Mouse (Mus musculus) liver, embryonic 16.5 days (tissue): ENCODE results near the gene Rpap2. TPM values are rescaled to one million over a fixed set of nuclear protein-coding genes. Genes with fewer than 3 reads are reported as not detected.

Source experiments
- ATAC-seq: fragments of 200-750 bp; cut with Nextera tagmentation; 2 replicates; pipeline ENCODE4 v1.8.0; 2017; ENCODE audit warnings: low read depth, mild to moderate bottlenecking, moderate number of reproducible peaks, moderate library complexity
- H3K27ac ChIP-seq: fragments of 300-500 bp; sonication (generic); 2 replicates; pipeline ENCODE4 v1.5.1; 2014; ENCODE audit warnings: mild to moderate bottlenecking, low read length
- H3K27me3 ChIP-seq: fragments of 300-500 bp; sonication (generic); 2 replicates; pipeline ENCODE4 v1.6.1; 2014; ENCODE audit warnings: low read depth, low read length, mixed read lengths; ENCODE audit not compliant: control insufficient read depth, insufficient read depth
- H3K36me3 ChIP-seq: fragments of 300-500 bp; sonication (generic); 2 replicates; pipeline ENCODE4 v1.6.1; 2014; ENCODE audit warnings: mild to moderate bottlenecking; ENCODE audit not compliant: control insufficient read depth, insufficient read depth
- H3K4me1 ChIP-seq: fragments of 300-500 bp; sonication (generic); 2 replicates; pipeline ENCODE4 v1.6.1; 2014; ENCODE audit warnings: low read depth, low read length, mixed read lengths; ENCODE audit not compliant: control insufficient read depth
- H3K4me2 ChIP-seq: fragments of 300-500 bp; sonication (generic); 2 replicates; pipeline ENCODE4 v1.6.1; 2014; ENCODE audit warnings: low read depth, low read length, mixed read lengths
- H3K4me3 ChIP-seq: fragments of 300-500 bp; sonication (generic); 2 replicates; pipeline ENCODE4 v1.5.1; 2014; ENCODE audit warnings: low read depth, mild to moderate bottlenecking, low read length
- H3K9ac ChIP-seq: fragments of 300-500 bp; sonication (generic); 2 replicates; pipeline ENCODE4 v1.6.1; 2014; ENCODE audit warnings: low read depth, low read length
- H3K9me3 ChIP-seq: fragments of 300-500 bp; sonication (generic); replicated peaks from 2 replicates; pipeline ENCODE4 v1.6.1; 2016; ENCODE audit warnings: low read length; ENCODE audit not compliant: control insufficient read depth
- WGBS: fragments of 180-500 bp; shearing (Covaris S2); extraction: QIAGEN DNeasy Blood & Tissue Kit; methylation state at CpG from one replicate; pipeline ENCODE4 v1.1.7; 2014; ENCODE audit not compliant: insufficient replicate concordance; 5-methylcytosine and 5-hydroxymethylcytosine counted together
- polyA plus RNA-seq: library from polyadenylated mRNA; unstranded; fragments of >200 nt; fragmentation: Nextera tagmentation; extraction: Ambion mirVana; gene quantifications from 2 replicates; pipeline ENCODE4 v1.2.1, GENCODE M21; 2015

Gene Rpap2
- polyA plus RNA-seq, 1 experiment from 2014 or later: 5.2 TPM

DNA sequence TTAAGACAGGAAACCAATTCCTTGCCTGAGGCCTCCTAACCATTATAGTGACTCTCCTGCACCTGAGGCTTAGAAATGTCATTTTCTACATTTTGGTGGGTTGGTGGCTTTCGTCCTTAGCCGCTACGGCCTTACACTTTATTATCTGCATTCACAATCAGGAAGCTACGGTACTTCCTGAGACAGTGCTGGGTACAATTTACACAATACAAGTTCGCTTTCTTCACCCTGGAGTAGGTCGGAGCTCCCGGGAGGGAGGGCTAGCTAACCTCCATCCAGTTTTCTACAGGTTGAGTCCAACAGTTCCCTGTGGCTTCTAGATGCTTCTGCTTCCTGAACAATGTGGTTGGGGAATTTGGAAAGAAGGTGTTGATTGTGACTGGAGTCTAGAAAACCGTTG lies 101.7 kb downstream of the Rpap2 start:
- no peak overlapping the region for H3K27ac ChIP-seq
- H3K9me3 ChIP-seq: no peaks in the 10 kb centered on the region
- H3K4me3 ChIP-seq: no peak overlapping the region
- H3K9ac ChIP-seq: no peak overlapping the region
- no peaks in the 10 kb centered on the region for H3K4me1 ChIP-seq
- no peaks in the 10 kb centered on the region; the same call in 1 of the 2 replicates for H3K27me3 ChIP-seq
- WGBS: 14% methylated on average over 8 of the region's 8 CpGs
- H3K4me2 ChIP-seq: no peak overlapping the region
- H3K36me3 ChIP-seq: no peaks in the 10 kb centered on the region
- ATAC-seq: peak; percentile 51; the same call in 1 of the 2 replicates

DNA sequence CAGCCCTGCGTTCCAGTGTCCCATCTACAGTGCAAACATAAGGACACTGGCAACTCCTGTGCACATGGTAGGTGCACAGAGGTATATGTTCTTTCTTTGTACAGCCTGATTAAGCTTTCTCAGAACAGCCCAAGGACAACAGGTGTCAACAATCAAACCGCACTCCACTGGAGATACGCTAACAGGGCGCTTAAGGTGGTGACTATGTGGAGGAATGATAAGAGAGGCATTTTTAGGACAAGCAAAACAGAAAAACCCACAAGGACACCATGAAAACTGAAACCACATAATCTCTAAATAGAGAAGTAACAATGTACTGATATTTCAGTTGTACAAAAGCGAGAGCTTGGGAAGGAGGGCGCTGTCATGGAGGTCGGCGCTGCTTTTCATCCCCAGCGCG lies 103.7 kb downstream of the Rpap2 start:
- Histone ChIP-seq H3K27ac (no peak overlapping the region), H3K9me3 (no peaks in the 10 kb centered on the region), H3K27me3 (no peaks in the 10 kb centered on the region; the same call in 1 of the 2 replicates), H3K4me1 (no peaks in the 10 kb centered on the region), H3K4me2 (no peak overlapping the region), H3K36me3 (no peaks in the 10 kb centered on the region), H3K9ac (no peak overlapping the region), H3K4me3 (no peak overlapping the region)
- WGBS: 55% methylated on average over 10 of the region's 10 CpGs
- ATAC-seq: no peak

DNA sequence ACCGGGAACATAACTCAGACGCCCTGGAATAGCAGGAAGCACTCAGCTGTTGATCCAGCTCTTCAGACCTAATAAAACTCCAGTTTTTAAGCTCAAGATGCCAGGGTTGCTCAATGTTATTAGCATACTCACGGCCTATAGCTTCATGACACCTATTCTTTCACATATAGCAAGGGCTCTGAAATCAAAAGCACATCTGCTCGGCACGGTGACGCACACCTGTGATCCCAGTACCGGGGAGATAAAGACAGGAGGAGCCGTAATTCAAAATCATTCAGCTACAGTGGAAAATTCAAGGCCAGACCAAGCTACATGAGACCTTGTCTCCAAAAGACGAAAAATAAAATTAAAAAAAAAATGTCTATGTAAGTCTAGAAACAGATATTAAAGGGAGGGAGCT lies 104.5 kb downstream of the Rpap2 start:
- Histone ChIP-seq H3K9ac (no peak overlapping the region), H3K27ac (no peak overlapping the region), H3K4me2 (no peak overlapping the region), H3K36me3 (no peaks in the 10 kb centered on the region), H3K27me3 (no peaks in the 10 kb centered on the region; the same call in 1 of the 2 replicates), H3K9me3 (no peaks in the 10 kb centered on the region), H3K4me1 (no peaks in the 10 kb centered on the region), H3K4me3 (no peak overlapping the region)
- ATAC-seq: no peak
- 79% methylated on average over 9 of the region's 9 CpGs for whole genome bisulfite sequencing

DNA sequence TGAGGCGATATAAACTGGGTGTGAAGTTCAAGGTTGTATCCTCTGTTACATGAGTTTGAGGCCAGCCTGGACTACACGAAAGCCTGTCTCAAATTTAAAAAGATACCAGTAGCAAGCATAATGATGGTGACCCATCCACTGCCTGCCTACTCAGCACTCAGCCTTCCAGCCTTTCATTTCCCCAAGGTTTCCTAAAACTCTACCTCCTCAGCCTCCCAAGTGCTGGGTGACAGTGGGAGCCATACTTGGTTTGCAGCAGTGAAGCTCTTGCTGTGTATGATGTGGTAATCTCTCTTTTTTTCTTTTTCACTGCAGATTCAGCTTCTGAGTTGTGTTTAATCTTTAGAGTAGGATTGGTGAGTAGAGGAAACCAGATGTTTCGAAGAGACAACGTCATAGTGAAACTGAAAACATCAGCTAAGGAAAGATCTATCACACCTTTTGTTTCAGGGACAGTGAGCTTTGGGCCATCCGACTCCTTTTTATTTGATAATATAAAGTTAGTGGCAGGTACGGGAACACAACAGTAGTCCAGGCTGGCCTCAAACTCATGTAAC lies 106.1 kb downstream of the Rpap2 start:
- Histone ChIP-seq H3K4me1 (no peaks in the 10 kb centered on the region), H3K36me3 (no peaks in the 10 kb centered on the region), H3K9me3 (no peaks in the 10 kb centered on the region), H3K27ac (no peak overlapping the region), H3K27me3 (no peaks in the 10 kb centered on the region; the same call in 1 of the 2 replicates), H3K4me2 (no peak overlapping the region), H3K4me3 (no peak overlapping the region), H3K9ac (no peak overlapping the region)
- no peak for ATAC-seq
- 65% methylated on average over 6 of the region's 6 CpGs for WGBS

DNA sequence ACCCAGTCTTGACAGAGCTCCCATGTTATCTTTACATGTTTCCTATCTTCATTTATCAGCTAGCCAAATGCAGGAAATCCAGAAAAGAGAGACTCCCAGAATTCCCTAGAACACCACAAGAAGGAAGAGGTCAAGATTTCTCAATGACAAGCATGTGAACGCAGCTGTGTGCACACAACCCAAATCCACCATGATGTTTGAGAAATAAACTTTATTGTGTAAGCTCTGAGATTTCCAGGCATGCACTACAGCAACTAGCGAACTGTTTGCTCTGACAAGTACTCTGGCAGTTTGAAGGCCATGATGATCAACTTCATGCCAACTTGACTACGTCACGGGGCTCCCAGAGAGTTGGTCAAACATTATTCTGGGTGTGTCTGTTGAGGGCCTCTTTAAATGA lies 108.6 kb downstream of the Rpap2 start:
- H3K4me2 ChIP-seq: no peak overlapping the region
- H3K4me1 ChIP-seq: no peaks in the 10 kb centered on the region
- H3K27ac ChIP-seq: no peak overlapping the region
- no peak for ATAC-seq
- no peaks in the 10 kb centered on the region; the same call in 1 of the 2 replicates for H3K27me3 ChIP-seq
- 59% methylated on average over 4 of the region's 4 CpGs for WGBS
- no peak overlapping the region for H3K4me3 ChIP-seq
- no peak overlapping the region for H3K9ac ChIP-seq
- no peaks in the 10 kb centered on the region for H3K9me3 ChIP-seq
- H3K36me3 ChIP-seq: no peaks in the 10 kb centered on the region

DNA sequence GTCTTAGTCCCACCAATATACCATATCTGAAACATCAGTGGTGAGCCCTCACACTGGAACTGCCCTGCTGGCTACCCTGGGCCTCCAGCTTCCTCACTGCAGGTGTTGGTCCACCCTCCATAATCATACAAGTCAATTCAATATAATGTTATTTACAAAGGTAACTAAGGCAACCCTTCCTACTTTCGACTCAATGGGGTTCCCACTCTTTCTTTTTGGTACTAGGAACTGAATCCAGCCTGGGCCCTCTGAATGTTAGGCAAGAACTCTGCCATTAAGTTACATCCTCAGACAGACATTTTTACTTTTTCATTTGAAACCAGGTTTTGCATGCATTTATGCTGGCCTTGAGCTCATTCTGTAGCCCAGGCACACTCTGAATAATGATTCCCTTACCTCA lies 109.1 kb downstream of the Rpap2 start:
- Histone ChIP-seq H3K9me3 (no peaks in the 10 kb centered on the region), H3K4me1 (no peaks in the 10 kb centered on the region), H3K4me3 (no peak overlapping the region), H3K9ac (no peak overlapping the region), H3K27me3 (no peaks in the 10 kb centered on the region; the same call in 1 of the 2 replicates), H3K36me3 (no peaks in the 10 kb centered on the region), H3K4me2 (no peak overlapping the region), H3K27ac (no peak overlapping the region)
- no peak for ATAC-seq
- WGBS: 49% methylated on average over 1 of the region's 1 CpGs

DNA sequence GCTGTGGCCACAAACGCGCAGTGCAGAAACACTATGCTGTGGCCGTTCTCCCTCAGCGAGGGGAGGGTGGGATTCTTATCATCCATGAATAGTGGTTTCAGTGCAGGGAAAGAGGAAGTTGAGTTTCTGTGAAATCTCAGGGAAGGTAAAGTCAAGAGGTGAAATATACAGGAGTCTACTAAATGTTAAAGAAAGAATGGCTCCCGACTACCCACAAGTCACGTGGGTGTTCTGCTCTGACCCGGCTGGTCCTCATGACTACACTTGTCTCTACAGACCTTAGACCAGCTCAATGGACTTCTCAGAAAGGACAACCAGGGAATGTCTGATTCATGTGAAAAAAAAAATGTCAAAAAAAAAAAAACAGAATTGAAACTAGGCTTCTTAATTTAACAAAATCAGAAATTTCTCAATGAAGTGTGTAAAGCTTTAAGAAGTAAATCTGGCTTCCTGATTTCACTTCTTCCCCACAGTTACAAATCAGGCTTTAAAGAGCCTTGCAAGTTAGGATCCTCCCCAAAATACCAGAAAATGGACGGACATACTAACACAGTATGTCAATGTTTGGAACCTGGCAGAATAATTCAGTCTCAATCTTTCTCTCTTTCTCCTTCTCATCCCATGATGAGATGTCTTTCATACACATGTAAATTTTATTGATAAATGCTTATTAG lies 111.1 kb downstream of the Rpap2 start:
- Histone ChIP-seq H3K36me3 (no peaks in the 10 kb centered on the region), H3K9ac (no peak overlapping the region), H3K27ac (no peak overlapping the region), H3K9me3 (no peaks in the 10 kb centered on the region), H3K4me1 (no peaks in the 10 kb centered on the region), H3K4me2 (no peak overlapping the region), H3K4me3 (no peak overlapping the region), H3K27me3 (no peaks in the 10 kb centered on the region)
- no peak for ATAC-seq
- WGBS: 27% methylated on average over 8 of the region's 8 CpGs

Other genes starting within 250 kb of the Rpap2 start
- not detected in 2 replicates for gene Ephx4, start 194.6 kb upstream of the Rpap2 start, polyA plus RNA-seq
- gene Lpcat2b, start 165.8 kb upstream of the Rpap2 start, polyA plus RNA-seq: not detected in 2 replicates
- gene Btbd8, start 159.4 kb upstream of the Rpap2 start, polyA plus RNA-seq: 0.99 and 1.1 TPM in 2 replicates
- 0.04 TPM in 1 of 2 replicates, not detected in the other for gene Gm42669, start 89.8 kb upstream of the Rpap2 start, polyA plus RNA-seq
- 0.11 TPM in 1 of 2 replicates, not detected in the other for gene 1700028K03Rik, start 62.7 kb upstream of the Rpap2 start, polyA plus RNA-seq
- 6.5 and 6.9 TPM in 2 replicates for gene Glmn, start 515 bp downstream of the Rpap2 start, polyA plus RNA-seq
- 1.4 and 1.5 TPM in 2 replicates for gene Gfi1, start 128.7 kb downstream of the Rpap2 start, polyA plus RNA-seq
- 0.33 and 0.40 TPM in 2 replicates for gene Ube2d2b, start 232.7 kb downstream of the Rpap2 start, polyA plus RNA-seq